Mouse (Mus musculus) testis, adult 2 months (tissue): ENCODE data around the gene Rbm4. TPM values are rescaled to one million over a fixed set of nuclear protein-coding genes. Genes with fewer than 3 reads are reported as not detected.

Source experiments
- H3K27ac ChIP-seq: fragments of 200-500 bp; 2 replicates; pipeline ENCODE4 v1.5.1; 2012; ENCODE audit warnings: low read depth, low read length; ENCODE audit not compliant: control insufficient read depth, insufficient read depth
- H3K27me3 ChIP-seq: fragments of 200-500 bp; 2 replicates; pipeline ENCODE4 v1.6.1; 2012; ENCODE audit warnings: mild to moderate bottlenecking, low read length, moderate library complexity; ENCODE audit not compliant: control insufficient read depth, insufficient read depth
- H3K36me3 ChIP-seq: fragments of 200-500 bp; 2 replicates; pipeline ENCODE4 v1.6.1; 2012; ENCODE audit warnings: mild to moderate bottlenecking, low read length; ENCODE audit not compliant: control insufficient read depth, insufficient read depth
- H3K4me1 ChIP-seq: fragments of 200-500 bp; 2 replicates; pipeline ENCODE4 v1.6.1; 2012; ENCODE audit warnings: low read length; ENCODE audit not compliant: control insufficient read depth, insufficient read depth
- H3K4me3 ChIP-seq: fragments of 200-500 bp; 2 replicates; pipeline ENCODE4 v1.5.1; 2012; ENCODE audit warnings: low read depth, mild to moderate bottlenecking, low read length, moderate library complexity, mixed read lengths; ENCODE audit not compliant: control insufficient read depth
- CTCF ChIP-seq: fragments of 200-500 bp; IDR thresholded peaks from 2 replicates; pipeline ENCODE4 v1.5.1; 2012; ENCODE audit warnings: low read depth, mild to moderate bottlenecking, inconsistent platforms, low read length, moderate library complexity; ENCODE audit not compliant: control insufficient read depth, insufficient read depth, insufficient replicate concordance
- POLR2A ChIP-seq: fragments of 200-500 bp; IDR thresholded peaks from 2 replicates; pipeline ENCODE4 v1.6.1; 2012; ENCODE audit warnings: low read depth, mild to moderate bottlenecking, inconsistent platforms, low read length, moderate library complexity; ENCODE audit not compliant: control insufficient read depth
- polyA plus RNA-seq: library from polyadenylated mRNA; depleted of rRNA; stranded (reverse); fragments of >200 nt; gene quantifications from 2 replicates; pipeline ENCODE4 v1.2.3, GENCODE M21; 2012

The Rbm4 gene
- polyA plus RNA-seq, 1 experiment = 26.4 TPM

DNA sequence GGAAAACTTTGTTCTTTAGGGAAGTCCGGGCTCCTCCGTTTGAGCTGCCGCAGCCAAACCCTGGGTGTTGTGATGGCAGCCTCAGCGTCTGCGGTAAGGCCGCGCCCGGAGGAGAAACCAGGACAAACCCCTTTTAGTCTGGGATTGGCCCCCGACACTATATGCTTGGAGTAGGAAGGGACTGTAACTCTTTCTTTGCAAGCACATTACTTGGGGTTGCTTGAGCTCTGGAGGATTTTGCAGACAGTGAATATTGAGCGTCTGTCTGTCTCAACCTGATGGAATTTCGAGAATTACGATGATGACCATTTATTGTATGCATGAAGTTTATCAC, 18.2 kb upstream of the Rbm4 start:
- Histone ChIP-seq H3K27ac (peak overlapping the region; percentile 98), H3K36me3 (peaks cover 2% of the 10 kb centered on the region; the same call in 1 of the 2 replicates), H3K4me1 (no peaks in the 10 kb centered on the region; the same call in 1 of the 2 replicates), H3K27me3 (no peaks in the 10 kb centered on the region), H3K4me3 (peak overlapping the region; percentile 95)
- TF ChIP-seq CTCF = no peak
- TF ChIP-seq POLR2A = no peak

DNA sequence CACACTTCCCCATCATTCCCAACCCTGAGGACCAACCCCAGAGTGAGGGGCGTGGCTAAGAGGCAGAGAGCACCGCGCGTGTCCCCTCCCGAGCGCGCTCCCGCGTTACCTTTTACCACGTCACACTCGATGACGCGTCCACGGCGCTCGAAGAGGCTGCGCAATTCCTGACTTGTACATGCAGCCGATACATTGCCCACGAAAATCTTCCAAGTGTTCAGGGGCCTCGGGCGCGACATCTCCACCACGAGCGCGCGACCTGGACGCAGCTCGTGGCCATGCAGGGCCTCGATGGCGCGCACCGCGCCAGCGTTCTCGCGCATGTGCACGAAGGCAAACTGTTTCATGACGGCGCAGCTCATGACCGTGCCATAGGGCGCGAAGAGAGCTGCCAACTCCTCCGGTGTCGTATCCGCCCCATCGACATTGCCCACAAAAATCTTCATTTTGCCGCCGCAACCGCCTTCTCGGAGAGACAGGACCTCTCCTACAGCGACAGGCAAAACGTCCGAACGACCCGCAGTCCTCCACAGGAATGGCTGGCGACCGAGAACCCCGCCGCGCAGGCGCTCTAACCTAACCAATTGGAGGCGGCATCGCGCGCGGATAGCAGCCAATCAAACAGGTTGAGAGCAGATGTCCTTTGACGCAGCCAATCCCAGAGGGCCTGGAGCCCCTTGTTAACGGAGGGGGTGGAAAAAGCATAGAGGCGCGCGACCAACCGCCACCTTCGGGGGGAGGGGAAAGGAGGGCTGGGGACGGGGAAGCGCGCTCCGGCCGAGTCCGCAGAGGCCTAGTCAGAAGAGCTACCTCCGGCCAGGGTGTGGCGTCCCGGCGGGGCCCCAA, 17.6 kb upstream of the Rbm4 start, which contains the start of the genes Gm21992 and Rbm14:
Gene Gm21992 (minus strand): TSS at position 550 of the 846 bp plus-strand sequence.
Gene Rbm14 (minus strand): TSS at position 572 of the 846 bp plus-strand sequence.
- Histone ChIP-seq H3K36me3 (peaks cover 2% of the 10 kb centered on the region; the same call in 1 of the 2 replicates), H3K4me1 (no peaks in the 10 kb centered on the region; the same call in 1 of the 2 replicates), H3K27ac (peak within 1 kb of the TSS; percentile 100), H3K4me3 (peak within 1 kb of the TSS; percentile 95), H3K27me3 (no peaks in the 10 kb centered on the region)
- TF ChIP-seq POLR2A (peak; percentile 90), CTCF (no peak)

DNA sequence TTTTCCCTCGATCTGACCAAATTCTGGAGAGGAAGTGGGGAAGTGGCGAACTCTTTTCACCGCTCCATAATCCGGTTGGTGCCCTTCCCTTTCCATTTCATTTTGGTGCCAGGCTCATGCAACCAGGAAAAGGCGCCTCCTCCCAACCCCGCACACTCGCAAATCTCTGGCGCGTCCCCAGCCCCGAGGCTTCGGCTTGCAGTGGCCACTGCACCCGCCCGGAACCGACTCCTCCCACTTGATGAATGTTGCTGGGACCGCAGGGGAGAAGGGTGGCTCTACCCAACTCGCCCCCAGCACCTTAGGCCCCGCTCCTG, 17.0 kb upstream of the Rbm4 start:
- Histone ChIP-seq H3K27ac (peak overlapping the region; percentile 100), H3K4me3 (peak overlapping the region; percentile 95), H3K36me3 (peaks cover 2% of the 10 kb centered on the region; the same call in 1 of the 2 replicates), H3K27me3 (no peaks in the 10 kb centered on the region), H3K4me1 (no peaks in the 10 kb centered on the region; the same call in 1 of the 2 replicates)
- TF ChIP-seq POLR2A (no peak), CTCF (no peak)

DNA sequence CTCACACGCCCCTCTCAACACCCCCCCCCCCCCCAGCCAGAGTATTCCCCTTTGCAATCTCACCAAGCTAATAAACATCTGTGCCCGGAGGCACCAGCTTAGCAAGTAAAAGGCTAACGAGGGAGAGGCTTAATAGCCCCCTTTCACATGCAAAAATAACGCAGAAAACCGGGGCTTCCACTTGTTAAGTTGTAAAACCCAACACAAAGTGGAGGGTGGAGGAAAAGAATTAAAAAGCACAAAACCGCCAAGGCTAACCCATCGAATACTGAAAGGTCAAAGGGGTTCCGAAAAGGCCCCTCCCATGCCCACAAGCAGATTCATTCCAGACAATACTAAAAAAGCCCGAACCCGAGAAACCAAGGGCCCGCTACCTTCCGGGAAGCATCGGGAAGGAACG, 16.6 kb upstream of the Rbm4 start:
- no peak for TF ChIP-seq CTCF
- no peak for TF ChIP-seq POLR2A
- peak overlapping the region; percentile 95 for H3K4me3 ChIP-seq
- no peaks in the 10 kb centered on the region; the same call in 1 of the 2 replicates for H3K4me1 ChIP-seq
- H3K27me3 ChIP-seq = no peaks in the 10 kb centered on the region
- H3K36me3 ChIP-seq = peaks cover 2% of the 10 kb centered on the region; the same call in 1 of the 2 replicates
- H3K27ac ChIP-seq = peak overlapping the region; percentile 100

DNA sequence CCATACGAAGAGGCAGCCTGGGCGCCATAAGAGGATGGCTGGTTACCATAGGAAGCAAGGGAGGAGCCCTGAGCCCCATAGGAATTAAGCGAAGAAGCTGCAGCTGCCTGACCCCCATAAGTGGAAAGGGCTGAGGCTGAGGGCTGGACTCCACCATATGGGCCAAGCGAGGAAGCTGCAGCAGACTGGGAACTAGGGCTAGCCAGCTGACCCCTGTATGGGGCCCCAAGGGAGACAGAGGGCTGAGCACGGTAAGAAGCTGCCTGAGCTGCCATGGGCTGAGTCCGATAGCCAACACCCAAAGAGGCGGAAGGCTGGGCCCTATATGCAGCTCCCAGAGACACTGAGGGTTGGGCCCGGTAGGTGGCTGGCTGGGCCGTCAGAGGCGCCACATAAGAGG, 9.6 kb upstream of the Rbm4 start:
- Histone ChIP-seq H3K4me3 (no peak overlapping the region), H3K27ac (no peak overlapping the region), H3K4me1 (no peaks in the 10 kb centered on the region; the same call in 1 of the 2 replicates), H3K36me3 (peaks cover 3% of the 10 kb centered on the region), H3K27me3 (no peaks in the 10 kb centered on the region)
- TF ChIP-seq CTCF (no peak), POLR2A (no peak)

DNA sequence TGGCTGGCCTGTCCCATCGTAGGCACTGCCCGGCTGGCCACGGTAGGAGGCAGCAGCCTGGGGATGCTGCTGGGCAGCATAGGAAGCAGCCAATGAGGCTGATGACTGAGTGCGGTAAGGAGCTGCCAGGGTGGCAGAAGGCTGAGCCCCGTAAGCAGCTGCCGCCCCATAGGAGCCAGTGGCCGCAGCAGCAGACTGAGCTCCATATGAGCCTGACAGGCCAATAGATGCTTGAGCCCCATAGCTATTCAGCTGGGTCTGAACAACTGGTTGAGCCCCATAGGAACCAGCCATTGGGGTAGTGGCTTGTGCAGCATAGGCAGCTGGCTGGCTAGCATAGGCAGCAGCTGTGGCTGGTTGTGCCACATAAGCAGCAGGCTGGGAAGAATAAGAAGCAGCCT, 9.0 kb upstream of the Rbm4 start:
- no peak overlapping the region for H3K27ac ChIP-seq
- H3K36me3 ChIP-seq = peaks cover 3% of the 10 kb centered on the region
- no peaks in the 10 kb centered on the region for H3K27me3 ChIP-seq
- H3K4me3 ChIP-seq = no peak overlapping the region
- no peak for TF ChIP-seq POLR2A
- no peaks in the 10 kb centered on the region; the same call in 1 of the 2 replicates for H3K4me1 ChIP-seq

DNA sequence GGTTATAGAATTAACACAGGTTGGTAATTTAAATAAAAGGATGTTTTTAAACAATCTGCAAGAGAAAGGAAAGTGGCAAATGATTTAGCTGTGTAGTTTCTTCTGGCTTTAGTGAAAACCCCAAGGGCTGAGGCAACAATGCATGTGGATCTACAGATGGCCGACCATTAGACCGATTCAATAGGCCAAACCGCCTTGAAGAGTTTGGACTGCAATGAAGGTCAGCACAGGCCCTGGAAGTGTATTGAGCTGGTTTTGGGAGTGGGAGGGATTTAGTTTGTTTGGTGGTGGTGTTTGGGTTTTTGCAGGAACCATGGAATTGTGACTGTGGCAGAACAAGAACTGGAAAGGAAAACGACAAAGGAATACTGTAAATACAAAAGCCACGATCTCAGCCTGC, 5.4 kb upstream of the Rbm4 start:
- Histone ChIP-seq H3K36me3 (peaks cover 3% of the 10 kb centered on the region), H3K4me3 (no peak overlapping the region), H3K27ac (no peak overlapping the region), H3K4me1 (peaks cover under 1% of the 10 kb centered on the region), H3K27me3 (no peaks in the 10 kb centered on the region)
- TF ChIP-seq CTCF (no peak), POLR2A (no peak)
